9 mouse cellular contexts compared by ENCODE assay signal in the genomic region with DNA sequence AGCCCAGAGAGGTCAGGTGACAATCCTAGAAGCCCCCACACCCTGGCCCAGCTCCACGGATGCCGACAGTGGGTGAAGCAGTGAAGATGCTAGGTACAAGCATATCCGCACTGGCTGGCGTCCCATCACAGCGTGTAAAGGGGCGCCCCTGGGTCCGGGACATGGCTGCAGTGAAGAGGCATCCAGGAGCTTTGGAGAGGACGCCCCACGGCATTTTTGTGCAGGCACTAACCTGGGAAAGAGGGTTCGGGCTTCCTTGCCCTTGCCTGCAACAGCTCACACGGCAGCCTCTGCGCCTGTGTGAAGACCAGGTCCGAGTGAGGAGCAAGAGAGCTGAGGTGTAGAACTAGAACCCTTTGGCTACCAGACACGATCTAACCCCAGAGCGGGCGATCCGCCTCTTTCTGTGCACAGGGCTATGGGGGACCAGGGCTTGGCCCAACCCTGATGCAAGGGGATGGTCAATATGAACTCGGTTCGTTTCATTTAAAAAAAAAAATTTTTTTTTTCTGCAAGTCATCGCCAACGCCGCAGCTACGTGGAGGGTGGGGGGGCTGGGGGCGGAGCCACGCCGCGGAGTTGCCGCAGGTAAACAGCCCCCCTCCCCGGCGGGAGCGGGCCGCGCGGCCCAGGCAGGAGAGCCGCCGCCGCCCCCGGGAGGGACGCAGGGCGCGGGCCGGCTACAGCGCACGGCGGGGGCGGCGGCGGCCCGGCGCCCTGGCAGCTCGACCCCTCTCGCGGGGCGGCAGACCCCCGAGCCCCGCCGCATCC. TPM values are rescaled to one million over a fixed set of nuclear protein-coding genes. Genes with fewer than 3 reads are reported as not detected.
DNase-seq lines count a peak whose midpoint lies in the region; ATAC-seq and TF ChIP-seq lines count a peak whose summit lies in the region.
"Had no signal": no experiment of that assay in that cellular context is flagged by ENCODE, and none has a peak within 500 bp of the region (broad histone marks: within the 10 kb centered on the region; RNA-seq: fewer than 3 reads in every experiment).

A gene (plus strand): TSS at position 574 of the 771 bp plus-strand sequence.

- H3K36me3 ChIP-seq in heart, adult 2 months (ENCODE audit: control insufficient read depth, insufficient read depth, low read length) = no peaks in the 10 kb centered on the region
- H3K36me3 ChIP-seq in heart, embryonic 15.5 days = no peaks in the 10 kb centered on the region; the same call in 1 of the 2 replicates
- H3K36me3 ChIP-seq in neural tube, embryonic 12.5 days = no peaks in the 10 kb centered on the region

- no peak for TF ChIP-seq CTCF in heart, adult 2 months (IDR thresholded peaks at IDR 0.05)

- H3K27me3 ChIP-seq in heart, adult 2 months (ENCODE audit: control insufficient read depth, insufficient read depth, low read length) = peaks cover 3% of the 10 kb centered on the region
- H3K27me3 ChIP-seq in heart, embryonic 15.5 days = peaks cover 63% of the 10 kb centered on the region
- H3K27me3 ChIP-seq in neural tube, embryonic 12.5 days (replicated peaks) = peaks cover 42% of the 10 kb centered on the region

- peak within 1 kb of the TSS; percentile 48 for H3K4me3 ChIP-seq in heart, adult 2 months
- peak within 1 kb of the TSS; percentile 67 for H3K4me3 ChIP-seq in heart, embryonic 15.5 days
- H3K4me3 ChIP-seq in neural tube, embryonic 12.5 days = peak within 1 kb of the TSS; percentile 80

- no peak for TF ChIP-seq EP300 in heart, adult 2 months (IDR thresholded peaks at IDR 0.05; ENCODE audit: insufficient read depth, low read depth, low read length)

- 2% methylated on average over 57 of the region's 57 CpGs for WGBS in heart, adult 2 months
- 1% methylated on average over 37 of the region's 57 CpGs for WGBS in heart, embryonic 15.5 days
- 2% methylated on average over 32 of the region's 57 CpGs for WGBS in neural tube, embryonic 12.5 days

- no peak for TF ChIP-seq POLR2A in heart, adult 2 months (IDR thresholded peaks at IDR 0.05; ENCODE audit: insufficient read depth, low read depth, low read length)

- H3K9me3 ChIP-seq in heart, embryonic 15.5 days (replicated peaks) = no peaks in the 10 kb centered on the region
- H3K9me3 ChIP-seq in neural tube, embryonic 12.5 days = no peaks in the 10 kb centered on the region

- H3K79me2 ChIP-seq in heart, adult 2 months (replicated peaks; ENCODE audit: control insufficient read depth, insufficient read depth, low read length) = no peaks in the 10 kb centered on the region

- H3K4me2 ChIP-seq in heart, embryonic 15.5 days = peak within 1 kb of the TSS; percentile 84
- H3K4me2 ChIP-seq in neural tube, embryonic 12.5 days (replicated peaks) = peak within 1 kb of the TSS; percentile 92

- DNase-seq in heart, adult 2 months = peak; percentile 2 to 17
- no peak for DNase-seq in heart, postnatal 25 days (ENCODE audit: low spot score)
- DNase-seq in urinary bladder, postnatal 14 days (ENCODE audit: low spot score) = peak; percentile 3
- DNase-seq in urinary bladder, postnatal 25 days (ENCODE audit: low spot score) = no peak
- no peak for DNase-seq in left cerebral cortex, postnatal 4 days
- no peak for DNase-seq in spleen, adult 18-20 months

- peak within 1 kb of the TSS; percentile 56 for H3K9ac ChIP-seq in heart, adult 2 months (ENCODE audit: low read depth, low read length)
- H3K9ac ChIP-seq in heart, embryonic 15.5 days = peak within 1 kb of the TSS; percentile 70
- peak within 1 kb of the TSS; percentile 76 for H3K9ac ChIP-seq in neural tube, embryonic 12.5 days

- no peaks in the 10 kb centered on the region for H3K4me1 ChIP-seq in heart, adult 2 months (ENCODE audit: control insufficient read depth, insufficient read depth, low read length)
- peaks cover 12% of the 10 kb centered on the region for H3K4me1 ChIP-seq in heart, embryonic 15.5 days (replicated peaks)
- H3K4me1 ChIP-seq in neural tube, embryonic 12.5 days = peaks cover 9% of the 10 kb centered on the region; the same call in 1 of the 2 replicates

- intact Hi-C loops in heart, adult 2 months (cut with DNase I) = no loop called here
- intact Hi-C loops in heart, postnatal 25 days (cut with DNase I) = no loop called here
- intact Hi-C loops in left cerebral cortex, postnatal 4 days (cut with DNase I) = no loop called here

- ATAC-seq in heart, embryonic 15.5 days (replicated peaks; ENCODE audit: insufficient number of reproducible peaks, insufficient read depth, low FRiP score, low read depth) = no peak
- ATAC-seq in neural tube, embryonic 12.5 days (ENCODE audit: low FRiP score, low read depth) = peak; percentile 21; the same call in 1 of the 2 replicates

- no peak within 1 kb of the TSS for H3K27ac ChIP-seq in heart, adult 2 months
- 0 out of 2 replicates have a peak within 1 kb of the TSS, but pooled peaks have one; percentile 33 for H3K27ac ChIP-seq in heart, embryonic 15.5 days
- H3K27ac ChIP-seq in neural tube, embryonic 12.5 days = no peak within 1 kb of the TSS

RNA-seq across cellular contexts. Expression of the gene that starts here (rescaled TPM):
- 1 to 10 TPM in 1 of 2 experiments, under 1 TPM in 1; 0.91 to 1.3 TPM for total RNA-seq in heart, adult 2 months (2021)
- 1.3 and 2.1 TPM in 2 replicates for polyA plus RNA-seq in heart, adult 2 months (2012; rRNA removed)
- total RNA-seq in heart, postnatal 25 days (2021) = 1 to 10 TPM; 1.4 to 1.6 TPM
- 1.5 and 1.7 TPM in 2 replicates for polyA plus RNA-seq in heart, embryonic 15.5 days (2015; fragmentation: Nextera tagmentation; extraction: Ambion mirVana)
- total RNA-seq in left cerebral cortex, postnatal 4 days (2021) = 10 to 100 TPM; 52.1 to 60.6 TPM
- 1.5 and 2.0 TPM in 2 replicates for polyA plus RNA-seq in neural tube, embryonic 12.5 days (2016; fragmentation: Nextera tagmentation; extraction: Ambion mirVana)
- total RNA-seq: CH12.LX had no signal

Comparison
In these comparisons a context has a peak if more than half of its experiments do, and no peak if none do; other contexts are left out.
1. RNA of the gene that starts here (total RNA-seq): 52.1 to 60.6 TPM in left cerebral cortex, postnatal 4 days; 1.4 to 1.6 TPM in heart, postnatal 25 days and 0.91 to 1.3 TPM in heart, adult 2 months; every median in the first group is over 10 times any median in the second.
2. DNase-seq: peak in heart, adult 2 months (2 of 2) and urinary bladder, postnatal 14 days (single experiment); none in heart, postnatal 25 days (single experiment), urinary bladder, postnatal 25 days (single experiment), left cerebral cortex, postnatal 4 days (single experiment) and spleen, adult 18-20 months (0 of 2).
3. Peak in every context shown above with its lines, with median percentiles within 50 percentile points of each other: H3K4me3 ChIP-seq and H3K9ac ChIP-seq.